Mouse (Mus musculus) T-helper 17 cell (primary cell): ENCODE data around the gene Cdipt.

Experiments
- in situ Hi-C, 2 experiments: fragments of 300-600 bp; cut with MboI, MseI; formaldehyde crosslinking; loops; 1 replicate in 1 of 2; 2 replicates in 1 of 2; pipeline ENCODE4 v1.15.1; 2025; ENCODE audit warnings: high pct_unique_total_duplicates in 2 of 2

The Cdipt gene

DNA sequence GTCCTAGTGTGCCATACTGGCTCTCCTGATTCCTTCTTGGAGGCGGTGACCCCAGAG, at the start of gene Cdipt:
Gene Cdipt (plus strand): TSS at position 22 of the 57 bp plus-strand sequence.
- in situ Hi-C loops = no loop called here

DNA sequence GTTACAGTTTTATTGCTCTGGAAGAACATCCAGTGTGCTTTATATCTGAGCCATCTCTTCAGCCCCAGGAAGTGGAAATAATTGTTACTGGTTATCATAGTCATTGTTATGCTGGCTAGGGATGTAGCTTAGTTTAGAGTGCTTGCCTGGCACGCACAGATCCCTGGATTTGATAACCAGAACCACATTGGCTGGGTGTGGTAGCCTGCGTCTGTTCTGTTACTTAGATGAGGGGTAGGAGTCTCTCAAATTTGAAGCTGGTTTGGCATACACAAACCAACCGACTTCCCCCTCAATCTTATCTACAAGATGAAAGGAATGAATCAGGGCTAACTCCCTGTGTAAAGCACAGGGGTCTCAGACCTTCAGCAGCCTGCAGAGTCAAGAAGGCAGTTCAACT, 49.4 kb upstream of the Cdipt start:
- in situ Hi-C loops = no loop called here

DNA sequence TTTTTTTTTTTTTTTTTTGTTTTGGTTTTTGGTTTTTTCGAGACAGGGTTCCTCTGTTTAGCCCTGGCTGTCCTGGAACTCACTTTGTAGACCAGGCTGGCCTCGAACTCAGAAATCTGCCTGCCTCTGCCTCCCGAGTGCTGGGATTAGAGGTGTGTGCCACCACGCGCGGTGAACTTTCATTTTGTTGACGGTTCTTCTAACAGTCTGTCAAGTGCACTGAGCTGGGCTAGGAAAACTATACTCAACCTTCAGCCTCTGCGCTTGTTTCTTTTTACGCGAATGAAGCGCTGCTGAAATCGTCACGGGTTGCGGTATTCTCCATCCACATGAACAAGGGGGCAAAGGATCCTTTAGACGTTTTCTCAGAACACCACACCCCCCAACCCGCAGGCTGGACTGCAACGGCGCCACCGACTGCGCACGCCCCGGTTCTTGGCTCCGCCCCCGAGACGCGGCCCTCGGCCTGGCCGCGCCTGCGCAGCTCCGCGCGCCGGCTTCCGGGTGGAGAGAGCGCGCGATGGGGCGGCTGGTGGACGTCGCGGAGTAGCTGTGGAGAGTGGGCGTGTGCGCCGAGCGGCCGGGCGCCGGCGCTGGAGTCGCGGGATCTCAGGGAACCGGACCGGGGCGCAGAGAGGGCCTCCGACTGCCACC, 47.2 kb upstream of the Cdipt start, which contains the start of gene Kctd13:
Gene Kctd13 (plus strand): TSS at position 496 of the 654 bp plus-strand sequence.
- in situ Hi-C loops = no loop called here

DNA sequence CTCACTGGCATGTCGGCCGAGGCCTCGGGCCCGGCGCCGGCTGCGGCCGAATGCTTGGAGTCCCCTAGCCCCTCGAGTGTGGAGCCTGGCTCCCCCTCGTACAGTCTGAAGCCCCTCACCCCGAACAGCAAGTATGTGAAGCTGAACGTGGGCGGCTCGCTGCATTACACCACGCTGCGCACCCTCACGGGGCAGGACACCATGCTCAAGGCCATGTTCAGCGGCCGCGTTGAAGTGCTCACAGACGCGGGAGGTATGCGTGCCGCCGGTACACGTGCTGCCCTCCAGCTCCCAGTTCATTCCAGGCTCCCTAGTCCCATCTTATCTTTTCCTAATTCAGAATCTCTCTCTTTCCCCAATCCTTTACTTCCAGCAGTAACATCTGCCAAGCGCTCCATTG, 46.7 kb upstream of the Cdipt start:
- in situ Hi-C loops = no loop called here

DNA sequence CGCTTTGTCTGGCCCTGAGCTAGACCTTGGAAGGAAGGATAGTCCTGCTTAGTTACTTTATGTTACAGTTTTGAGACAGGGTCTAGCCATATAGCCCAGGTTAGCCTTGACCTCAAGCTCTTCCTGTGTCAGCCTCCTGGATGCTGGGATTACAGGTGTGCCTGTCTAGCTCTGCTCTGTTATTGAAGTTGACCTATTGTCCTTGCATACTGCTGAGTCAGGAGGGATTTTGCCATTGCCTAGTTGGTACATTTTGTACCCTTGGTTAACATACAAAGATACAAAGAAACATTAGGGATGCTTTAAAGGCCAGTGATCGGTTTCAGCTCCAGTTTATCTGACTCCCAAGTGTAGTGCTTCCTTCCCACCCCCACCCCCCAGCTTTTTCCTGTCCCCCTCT, 43.1 kb upstream of the Cdipt start:
- in situ Hi-C loops = loop anchor here in 1 of 2 experiments (5.0 kb wide), 1 partner anchor 45 kb away; no protein-coding TSS in a partner anchor

DNA sequence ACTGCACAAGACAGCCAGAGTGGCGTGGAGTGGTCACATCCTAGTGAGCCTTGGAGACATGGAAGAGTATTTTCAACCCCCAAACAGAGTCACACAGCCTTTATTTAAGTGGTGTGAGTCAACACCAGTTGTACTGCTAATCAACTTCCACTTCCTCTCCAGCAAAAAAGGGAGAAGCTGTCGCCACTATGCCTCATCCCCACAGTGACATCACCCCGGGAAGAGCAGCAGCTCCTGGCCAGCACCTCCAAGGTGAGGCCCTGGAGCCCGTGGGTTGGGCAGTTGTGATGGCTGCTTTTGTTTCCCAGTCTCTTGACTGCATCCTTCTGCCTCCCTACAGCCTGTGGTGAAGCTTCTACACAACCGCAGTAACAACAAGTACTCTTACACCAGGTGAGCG, 34.5 kb upstream of the Cdipt start:
- in situ Hi-C loops = no loop called here

DNA sequence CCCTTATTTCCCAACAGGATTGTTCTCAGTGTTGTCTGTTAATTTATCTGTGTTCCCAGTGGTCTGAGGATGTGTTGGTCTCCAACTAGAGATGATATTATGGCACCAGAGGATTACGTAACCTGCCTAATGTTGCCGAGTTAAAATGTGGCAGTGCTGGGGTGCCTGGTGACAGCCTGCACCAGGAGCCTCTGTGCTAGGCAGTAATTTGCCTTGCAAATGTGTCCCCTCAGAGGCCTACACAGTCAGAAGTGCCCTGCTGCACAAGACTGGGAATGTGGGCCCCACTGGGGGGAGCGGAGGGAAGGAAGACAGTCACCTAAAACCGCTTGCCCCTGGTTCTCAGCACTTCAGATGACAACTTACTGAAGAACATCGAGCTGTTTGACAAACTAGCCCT, 33.9 kb upstream of the Cdipt start:
- in situ Hi-C loops = no loop called here

DNA sequence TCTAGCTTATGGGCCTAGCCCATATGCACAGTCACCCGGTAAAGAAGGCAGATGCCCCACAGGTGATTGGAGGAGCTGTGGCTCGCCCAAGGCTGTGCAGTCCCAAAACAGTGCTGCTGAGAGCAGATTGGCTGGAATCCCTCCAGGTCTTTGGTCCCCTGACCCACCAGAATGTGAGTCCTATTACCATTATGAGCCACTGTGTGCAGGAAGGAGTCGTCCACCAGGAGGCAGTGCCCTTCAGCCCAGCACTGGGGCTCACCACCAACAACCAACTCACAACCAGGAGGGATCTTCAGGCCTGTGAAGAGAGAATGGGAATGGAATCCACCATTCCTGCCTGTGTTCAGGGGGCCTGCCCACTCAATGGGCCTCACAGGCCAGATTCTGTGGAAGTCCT, 29.2 kb upstream of the Cdipt start:
- in situ Hi-C loops = loop anchor here in 1 of 2 experiments (5.0 kb wide), 1 partner anchor 156 kb away; no protein-coding TSS in a partner anchor

DNA sequence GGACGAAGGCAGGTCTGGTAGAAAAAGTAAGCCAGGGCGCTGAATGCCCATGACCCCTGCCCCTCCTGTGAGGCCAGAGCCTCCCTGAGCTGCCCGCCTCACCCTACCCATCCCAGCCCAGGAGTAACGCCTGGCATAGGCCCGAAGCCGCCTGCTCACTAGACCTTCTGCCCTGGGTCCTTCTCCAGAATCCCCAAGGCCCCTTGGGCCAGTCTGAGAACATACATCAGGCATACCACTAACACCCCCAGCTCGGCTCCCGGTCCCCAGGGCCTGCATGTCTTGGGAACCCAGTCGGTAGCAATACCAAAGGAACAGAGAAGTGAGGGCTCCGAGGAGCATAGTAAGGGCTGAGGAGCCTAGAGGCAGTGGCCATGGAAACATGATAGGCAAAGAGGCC, 27.1 kb upstream of the Cdipt start:
- in situ Hi-C loops = loop anchor here in 1 of 2 experiments (5.0 kb wide), 1 partner anchor 154 kb away; no protein-coding TSS in a partner anchor

DNA sequence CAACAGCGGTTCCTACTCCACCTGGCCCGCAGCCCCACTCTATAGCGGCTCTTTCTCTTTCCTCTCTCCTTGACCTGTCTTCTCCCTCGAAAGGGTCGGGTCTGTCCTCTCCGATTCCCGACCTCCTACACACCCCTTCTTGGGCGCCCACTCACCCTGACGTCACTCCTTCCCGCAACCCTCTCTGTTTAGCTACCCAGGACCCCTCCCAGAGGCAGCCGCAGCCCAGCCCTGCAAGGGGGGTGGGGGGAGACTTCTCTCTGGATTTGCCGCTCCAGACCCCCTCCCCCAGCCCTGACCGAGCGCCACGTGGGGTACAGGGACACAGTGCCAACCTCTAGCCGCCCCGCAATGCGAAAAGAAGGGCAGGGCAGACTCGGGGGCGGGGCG, 26.3 kb upstream of the Cdipt start, which contains the start of gene Asphd1:
Gene Asphd1 (minus strand): TSS at position 180 of the 390 bp plus-strand sequence.
- in situ Hi-C loops = loop anchor here in 1 of 2 experiments (5.0 kb wide), 1 partner anchor 153 kb away; no protein-coding TSS in a partner anchor

DNA sequence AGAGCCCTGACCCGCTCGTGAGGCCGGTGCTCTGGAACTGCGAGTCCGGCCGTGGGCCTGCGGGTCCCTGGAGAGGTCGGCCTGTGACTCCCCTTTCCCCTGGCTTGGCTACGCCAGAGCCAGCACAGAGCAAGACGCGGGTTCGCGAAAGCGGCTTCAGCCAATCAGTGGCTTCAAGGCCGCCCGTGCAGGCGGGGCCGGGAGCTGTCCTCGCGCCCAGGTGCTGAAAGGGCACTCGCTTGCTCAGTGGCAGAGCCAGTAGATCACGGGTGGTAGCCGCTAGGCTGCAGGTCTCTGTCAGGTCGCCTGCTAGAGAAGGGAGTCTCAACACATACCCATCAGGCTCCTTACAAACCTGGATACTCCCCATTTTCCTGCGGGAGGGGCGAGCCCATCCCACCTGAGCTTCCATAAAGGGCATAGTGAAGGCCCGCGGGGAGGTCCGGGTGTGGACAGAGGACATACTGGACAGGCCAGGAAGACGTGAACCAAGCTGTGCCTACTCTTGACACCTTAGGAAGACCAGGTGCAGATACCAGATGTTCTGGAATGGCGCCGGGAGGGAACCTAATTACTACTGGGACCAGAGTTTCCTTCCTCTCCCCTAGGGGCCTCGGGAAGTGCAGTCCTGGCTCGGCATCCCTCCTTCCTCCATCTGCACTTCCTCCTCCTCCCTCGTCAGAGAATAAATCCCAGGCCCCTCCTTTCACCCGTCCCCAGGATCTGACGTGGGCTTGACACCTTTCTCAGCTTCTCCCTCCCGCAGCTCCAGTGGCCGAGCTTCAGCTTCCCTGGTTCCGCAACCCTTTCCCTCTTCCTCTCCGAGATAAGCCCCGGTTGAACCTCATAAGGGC, 25.7 kb upstream of the Cdipt start, which contains the start of gene Sez6l2:
Gene Sez6l2 (plus strand): TSS at position 771 of the 854 bp plus-strand sequence.
- in situ Hi-C loops = loop anchor here (5.0 to 10.0 kb wide), 4 partner anchors 107 to 1365 kb away; partner anchors contain the start of gene 4930451I11Rik (in 1 of the 2)

DNA sequence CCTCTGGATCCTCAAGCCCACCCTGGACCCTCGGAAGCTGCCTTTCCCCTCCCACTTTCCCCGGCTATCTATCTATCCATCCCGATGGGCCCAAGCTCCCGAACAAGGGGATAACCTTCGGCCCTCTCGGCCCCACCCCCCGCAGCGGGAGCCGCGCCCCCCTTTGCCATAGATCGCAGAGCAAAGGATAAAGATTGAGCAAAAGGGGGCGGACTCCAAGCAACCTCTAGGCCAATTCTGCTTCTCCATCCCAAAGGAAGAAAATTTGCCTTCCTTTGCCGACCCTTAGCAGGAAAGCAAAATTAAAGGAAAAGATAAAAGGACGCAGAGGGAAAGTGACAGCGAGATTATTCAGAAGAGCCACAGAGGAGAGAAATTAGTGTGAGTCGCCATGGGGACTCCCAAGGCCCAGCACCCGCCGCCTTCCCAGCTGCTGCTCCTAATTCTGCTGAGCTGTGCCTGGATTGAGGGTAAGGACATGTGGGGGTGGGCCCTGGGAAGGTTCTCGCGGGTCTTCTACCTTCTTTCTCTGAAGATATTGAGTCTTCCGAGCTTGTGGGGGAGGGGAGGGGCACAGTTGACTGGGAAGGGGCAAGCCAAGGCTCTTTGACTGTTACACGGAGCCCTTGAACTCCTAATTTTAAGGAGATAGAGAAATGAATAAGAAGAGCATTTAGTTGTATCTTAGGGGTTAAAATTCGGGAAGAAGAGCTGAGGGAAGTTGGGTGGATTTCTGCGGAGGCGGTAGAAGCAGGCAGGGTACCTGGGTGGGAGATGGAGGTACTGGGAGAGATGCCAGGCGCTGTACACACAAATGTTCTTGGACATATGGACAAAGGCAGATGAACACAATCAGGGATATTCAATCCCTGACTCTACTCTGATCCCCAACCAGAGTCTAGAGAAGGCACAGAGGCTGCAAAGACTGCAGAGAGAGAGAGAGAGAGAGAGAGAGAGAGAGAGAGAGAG, 24.8 kb upstream of the Cdipt start:
- in situ Hi-C loops = loop anchor here in 1 of 2 experiments (5.0 to 10.0 kb wide), 3 partner anchors 106 to 1364 kb away; partner anchors contain the start of gene 4930451I11Rik

DNA sequence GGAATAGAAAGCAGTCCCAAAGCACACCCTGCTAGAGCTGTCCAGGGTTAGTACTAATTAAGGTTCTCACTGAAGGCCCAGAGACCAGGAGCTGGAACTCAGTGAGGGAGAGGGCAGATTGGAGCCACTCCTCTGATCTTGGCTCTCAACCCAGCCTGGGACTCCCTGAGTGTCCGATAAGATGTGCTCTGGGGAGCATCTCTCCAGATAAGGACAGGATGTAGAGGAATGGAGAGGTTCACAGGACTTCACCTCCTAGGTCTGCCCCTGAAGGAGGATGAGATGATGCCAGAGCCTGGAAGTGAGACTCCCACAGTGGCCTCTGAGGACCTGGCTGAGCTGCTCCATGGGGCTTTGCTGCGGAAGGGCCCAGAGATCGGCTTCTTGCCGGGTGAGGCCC, 24.0 kb upstream of the Cdipt start:
- in situ Hi-C loops = loop anchor here in 1 of 2 experiments (5.0 to 10.0 kb wide), 3 partner anchors 106 to 1363 kb away; partner anchors contain the start of gene 4930451I11Rik

DNA sequence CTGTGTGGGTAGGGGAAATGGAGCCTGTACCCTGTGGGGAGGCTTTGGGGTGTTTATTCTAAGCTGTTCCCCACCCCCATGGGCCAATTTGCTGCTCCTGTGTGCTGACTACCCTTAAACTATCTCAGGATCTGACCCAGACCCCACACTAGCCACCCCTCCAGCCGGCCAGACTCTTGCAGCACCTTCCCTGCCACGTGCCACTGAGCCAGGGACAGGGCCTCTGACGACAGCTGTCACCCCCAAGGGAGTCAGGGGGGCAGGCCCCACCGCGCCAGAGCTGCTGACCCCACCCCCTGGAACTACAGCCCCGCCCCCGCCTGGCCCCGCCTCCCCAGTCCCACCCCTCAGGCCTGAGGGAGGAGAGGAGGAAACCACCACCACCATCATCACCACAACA, 23.1 kb upstream of the Cdipt start:
- in situ Hi-C loops = loop anchor here in 1 of 2 experiments (5.0 to 10.0 kb wide), 3 partner anchors 105 to 1362 kb away; partner anchors contain the start of gene 4930451I11Rik

DNA sequence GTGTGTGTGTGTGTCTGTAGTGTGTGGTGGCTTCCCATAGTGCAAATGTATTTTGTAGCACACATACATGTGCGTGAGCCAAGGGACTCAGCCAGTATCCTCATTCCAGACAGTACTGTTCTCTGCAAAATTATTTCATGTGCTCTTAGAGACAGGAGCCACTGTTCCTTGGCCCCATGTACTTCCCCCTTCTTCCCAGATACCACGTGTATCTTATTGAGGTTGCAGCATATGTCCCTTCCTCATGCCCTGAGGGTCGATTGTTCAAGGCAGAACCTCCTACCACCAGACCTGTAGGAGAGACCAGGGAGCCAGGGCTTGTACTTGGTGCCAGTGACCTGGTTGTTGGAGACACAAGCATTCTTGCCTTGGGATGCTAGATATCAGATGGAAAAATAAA, 20.6 kb upstream of the Cdipt start:
- in situ Hi-C loops = loop anchor here in 1 of 2 experiments (10.0 kb wide), 1 partner anchor 1360 kb away; no protein-coding TSS in a partner anchor

DNA sequence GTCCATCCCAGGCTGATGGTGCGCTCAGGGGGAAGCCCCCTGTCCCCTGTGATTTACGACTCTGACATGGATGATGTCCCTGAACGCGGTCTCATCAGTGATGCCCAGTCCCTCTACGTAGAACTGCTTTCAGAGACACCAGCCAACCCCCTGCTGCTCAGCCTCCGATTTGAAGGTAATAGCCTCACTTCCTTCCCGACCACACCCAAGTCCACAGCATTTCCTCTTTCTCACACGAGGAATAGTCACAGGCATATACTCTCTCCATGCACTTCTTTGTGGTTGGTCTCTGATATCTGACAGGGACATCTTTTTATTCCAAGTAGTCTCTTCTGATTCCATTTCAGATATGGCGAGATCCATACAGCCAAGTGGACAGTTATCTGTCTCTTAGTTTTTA, 15.9 kb upstream of the Cdipt start:
- in situ Hi-C loops = loop anchor here in 1 of 2 experiments (10.0 kb wide), 2 partner anchors 145 to 1355 kb away; no protein-coding TSS in a partner anchor

DNA sequence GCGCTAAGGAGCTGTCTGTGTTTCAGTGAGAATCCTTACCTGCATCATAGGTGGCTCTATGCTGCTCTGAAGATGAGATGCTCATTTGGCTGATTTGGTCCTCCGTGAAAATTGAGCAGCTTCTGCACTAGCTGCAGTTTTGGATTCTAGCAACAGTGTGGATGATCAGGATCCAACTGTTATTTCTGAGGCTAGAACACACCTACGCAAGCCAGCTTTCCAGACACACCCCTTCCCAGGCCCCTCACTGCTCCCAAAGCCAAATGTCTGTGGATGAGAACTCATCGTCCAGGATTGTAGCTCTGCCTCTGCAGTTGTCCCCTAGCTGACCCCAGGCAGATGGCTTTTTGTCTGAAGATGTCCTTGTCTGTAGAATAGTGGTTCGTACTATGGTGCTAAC, 14.6 kb upstream of the Cdipt start:
- in situ Hi-C loops = loop anchor here in 1 of 2 experiments (10.0 kb wide), 1 partner anchor 146 kb away; no protein-coding TSS in a partner anchor

DNA sequence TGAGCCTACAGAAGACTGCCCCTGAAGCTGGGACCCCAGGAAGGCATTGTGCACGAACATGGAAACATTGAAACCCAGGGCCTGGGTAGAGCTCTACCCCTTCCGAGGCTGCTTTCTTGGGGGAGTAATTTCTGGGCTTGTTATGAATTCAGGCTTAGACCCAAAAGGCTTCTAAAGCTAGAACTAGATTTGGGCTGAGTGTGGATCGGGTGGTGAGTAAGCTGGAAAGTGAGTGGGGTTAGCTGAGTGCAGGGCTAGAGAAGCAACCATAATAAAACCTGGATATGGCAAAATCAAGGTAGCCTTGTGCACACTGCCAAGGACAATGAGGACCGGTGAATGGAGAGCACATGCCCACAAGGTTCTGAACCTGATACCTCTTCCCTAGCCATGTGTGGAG, 13.7 kb upstream of the Cdipt start:
- in situ Hi-C loops = loop anchor here in 1 of 2 experiments (10.0 kb wide), 1 partner anchor 147 kb away; no protein-coding TSS in a partner anchor

DNA sequence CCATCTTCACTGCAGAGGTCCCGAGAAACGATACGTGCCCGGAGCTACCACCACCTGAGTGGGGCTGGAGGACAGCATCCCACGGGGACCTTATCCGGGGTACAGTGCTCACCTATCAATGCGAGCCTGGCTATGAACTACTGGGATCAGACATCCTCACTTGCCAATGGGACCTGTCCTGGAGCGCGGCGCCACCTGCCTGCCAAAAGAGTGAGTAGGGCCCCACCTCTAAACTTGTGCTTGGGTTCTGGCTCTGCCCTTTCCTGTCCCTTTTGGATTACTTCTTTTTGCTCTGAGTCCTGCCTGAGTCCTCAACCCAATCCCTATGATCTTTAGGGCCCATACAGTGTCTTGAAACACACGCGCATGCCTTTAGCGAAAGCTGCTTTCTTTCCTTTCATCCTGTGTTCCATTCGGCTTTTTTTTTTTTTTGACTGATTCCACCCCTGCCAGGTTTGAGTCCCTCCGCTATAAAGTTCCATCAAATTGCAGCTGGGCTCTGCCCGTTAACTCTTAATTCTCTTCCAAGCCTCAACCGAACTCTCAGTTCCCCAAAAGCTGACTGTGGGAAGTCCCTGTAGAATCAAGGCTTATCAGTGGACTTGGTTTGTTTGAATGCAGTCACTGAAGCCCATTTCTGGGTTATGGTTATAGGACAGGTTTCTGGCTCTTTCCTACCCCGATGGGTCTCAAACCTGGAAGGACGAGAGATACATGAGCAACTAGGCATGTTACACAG, 12.0 kb upstream of the Cdipt start:
- in situ Hi-C loops = loop anchor here in 1 of 2 experiments (10.0 kb wide), 1 partner anchor 149 kb away; no protein-coding TSS in a partner anchor

DNA sequence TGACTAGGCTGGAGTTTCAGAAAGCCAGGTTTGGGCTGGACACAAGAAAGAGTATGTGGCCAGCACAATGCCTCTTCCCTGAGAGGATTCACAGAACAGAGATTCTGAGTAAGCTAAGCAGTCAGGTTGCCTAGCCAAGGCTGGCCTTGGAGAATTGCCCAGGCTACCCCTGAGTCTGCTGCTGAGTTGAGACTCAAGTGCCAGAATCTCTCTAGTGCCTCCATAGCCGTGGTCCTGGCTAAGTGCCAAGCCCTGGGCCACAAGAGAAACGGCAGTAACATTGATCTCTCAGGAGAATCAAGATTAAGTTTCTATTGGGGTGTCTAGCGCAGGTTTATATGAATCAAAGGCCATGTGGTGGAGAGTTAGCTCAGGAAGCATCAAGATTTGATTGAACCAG, 10.1 kb upstream of the Cdipt start:
- in situ Hi-C loops = loop anchor here in 1 of 2 experiments (10.0 kb wide), 1 partner anchor 151 kb away; no protein-coding TSS in a partner anchor
